Mouse (Mus musculus): ENCODE results near the gene Hint1.

- TF ChIP-seq USF1 (IDR thresholded peaks at IDR 0.05; ENCODE audit: low read depth, low read length), result no peak
- no peak for TF ChIP-seq BHLHE40 (IDR thresholded peaks at IDR 0.05; ENCODE audit: borderline replicate concordance, low read depth, low read length)
- TF ChIP-seq RAD21 (IDR thresholded peaks at IDR 0.05; ENCODE audit: low read depth, low read length), result no peak
- TF ChIP-seq HCFC1 (IDR thresholded peaks at IDR 0.05; ENCODE audit: low read depth, low read length), result no peak
- no peak for TF ChIP-seq ZNF384 (IDR thresholded peaks at IDR 0.05; ENCODE audit: low read depth, low read length)
- no peak for TF ChIP-seq POLR2A (IDR thresholded peaks at IDR 0.05; ENCODE audit: control insufficient read depth in 1 of 2, insufficient read depth in 1 of 2, low read depth in 1 of 2, low read length in 2 of 2, poor library complexity in 1 of 2)
These were observed 43.1 kb downstream of the Hint1 start for GRCm38 (mm10) chr11:54909273-54909672.

Data from MEL (cell line).